Mouse (Mus musculus): ENCODE measurements around the gene Pik3ip1. TPM values are rescaled to one million over a fixed set of nuclear protein-coding genes. Genes with fewer than 3 reads are reported as not detected.
A peak's percentile ranks its signal among the peaks of the same experiment; 100 is the strongest.

Pik3ip1 gene
- polyA plus RNA-seq, 1 experiment from 2014 or later = 18.7 TPM

GRCm38 (mm10) chr11:3307875-3308274 is 22.3 kb upstream of the Pik3ip1 start:
- Histone ChIP-seq H3K9me3 (replicated peaks) (no peaks in the 10 kb centered on the region), H3K27me3 (no peaks in the 10 kb centered on the region), H3K4me3 (no peak overlapping the region), H3K4me1 (no peaks in the 10 kb centered on the region), H3K4me2 (no peak overlapping the region), H3K9ac (no peak overlapping the region), H3K27ac (no peak overlapping the region), H3K36me3 (ENCODE audit: poor library complexity, severe bottlenecking) (peaks cover 98% of the 10 kb centered on the region)
- WGBS = 93% methylated on average over 3 of the region's 3 CpGs
- ATAC-seq = no peak

GRCm38 (mm10) chr11:3309884-3310283 is 20.3 kb upstream of the Pik3ip1 start:
- Histone ChIP-seq H3K4me2 (no peak overlapping the region), H3K36me3 (ENCODE audit: poor library complexity, severe bottlenecking) (peaks cover 85% of the 10 kb centered on the region), H3K27ac (no peak overlapping the region), H3K9me3 (replicated peaks) (no peaks in the 10 kb centered on the region), H3K9ac (no peak overlapping the region), H3K4me1 (no peaks in the 10 kb centered on the region), H3K4me3 (no peak overlapping the region), H3K27me3 (no peaks in the 10 kb centered on the region)
- ATAC-seq = no peak
- WGBS = 100% methylated on average over 4 of the region's 4 CpGs

DNA sequence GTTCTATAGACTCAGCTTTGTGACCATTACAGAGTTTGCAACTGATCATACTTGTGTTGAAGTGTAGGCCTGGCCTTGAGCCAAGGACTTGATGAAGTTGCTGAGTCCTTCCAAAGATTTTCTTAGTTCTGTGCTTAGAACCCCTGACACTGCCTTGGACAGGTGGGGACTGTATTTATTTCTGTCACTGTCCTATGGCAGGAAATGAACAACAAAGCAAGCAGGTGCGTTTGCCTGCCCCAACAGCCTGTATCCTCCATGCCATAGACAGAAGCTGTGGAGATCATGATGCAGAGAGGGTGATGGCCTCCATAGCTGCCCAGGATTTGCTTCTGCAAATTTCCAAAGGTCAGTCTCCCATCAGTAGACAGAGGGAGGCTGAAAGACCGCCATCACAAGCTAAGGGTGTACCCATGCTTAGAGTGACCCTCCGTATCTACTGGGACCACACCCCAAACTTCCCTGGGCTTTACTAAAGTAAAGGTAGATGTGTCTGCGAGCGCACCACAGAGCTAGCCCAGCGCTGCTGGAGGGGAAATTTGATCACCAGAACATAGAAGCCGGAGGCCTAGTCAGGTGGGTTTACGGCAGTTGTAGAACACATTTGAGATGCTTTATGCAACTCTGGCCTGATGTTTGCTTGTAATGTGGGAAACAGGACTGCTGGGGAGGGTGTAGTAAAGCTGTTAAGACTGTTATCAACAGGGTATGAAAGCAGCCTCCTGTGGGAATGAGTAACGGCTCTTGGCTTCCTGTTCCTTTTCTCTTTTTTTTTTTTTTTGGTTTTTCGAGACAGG is 19.2 kb upstream of the Pik3ip1 start:
- Histone ChIP-seq H3K27ac (no peak overlapping the region), H3K4me1 (no peaks in the 10 kb centered on the region), H3K27me3 (no peaks in the 10 kb centered on the region), H3K4me2 (no peak overlapping the region), H3K9ac (no peak overlapping the region), H3K4me3 (no peak overlapping the region), H3K9me3 (replicated peaks) (no peaks in the 10 kb centered on the region), H3K36me3 (ENCODE audit: poor library complexity, severe bottlenecking) (peaks cover 74% of the 10 kb centered on the region)
- WGBS = 96% methylated on average over 9 of the region's 10 CpGs
- ATAC-seq = no peak

DNA sequence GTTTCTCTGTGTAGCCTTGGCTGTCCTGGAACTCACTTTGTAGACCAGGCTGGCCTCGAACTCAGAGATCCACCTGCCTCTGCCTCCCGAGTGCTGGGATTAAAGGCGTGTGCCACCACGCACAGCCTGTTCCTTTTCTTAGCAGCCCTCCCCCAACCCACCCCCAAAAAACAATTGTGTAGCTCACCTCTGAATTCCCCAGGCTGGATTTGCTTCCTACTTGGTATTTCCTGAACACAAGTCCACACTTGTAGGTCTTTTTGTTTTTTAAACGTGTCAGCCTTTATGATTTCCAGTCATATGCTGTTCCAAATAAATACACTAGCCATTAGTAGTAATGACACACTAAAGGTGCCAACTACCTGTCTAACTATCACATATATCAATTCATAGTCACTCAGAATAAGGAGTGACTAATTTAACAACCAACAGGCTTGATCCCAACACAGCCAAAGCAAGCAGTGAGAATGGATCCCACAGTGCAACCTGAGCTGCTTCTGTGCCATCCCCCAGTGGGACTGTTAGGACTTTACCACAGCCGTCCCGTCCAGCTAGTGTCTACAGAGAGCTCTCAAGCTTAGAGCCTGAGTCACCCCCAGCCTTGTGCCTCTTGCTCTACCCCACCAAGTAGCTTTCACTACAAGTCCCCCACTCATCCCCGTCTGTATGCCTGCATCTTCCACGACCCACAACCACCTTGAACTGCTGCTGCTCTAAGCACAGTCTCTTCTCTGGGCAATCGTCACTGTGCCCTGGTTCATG is 18.4 kb upstream of the Pik3ip1 start:
- Histone ChIP-seq H3K36me3 (ENCODE audit: poor library complexity, severe bottlenecking) (peaks cover 70% of the 10 kb centered on the region), H3K4me1 (no peaks in the 10 kb centered on the region), H3K27ac (no peak overlapping the region), H3K4me2 (no peak overlapping the region), H3K4me3 (no peak overlapping the region), H3K9me3 (replicated peaks) (no peaks in the 10 kb centered on the region), H3K9ac (no peak overlapping the region), H3K27me3 (no peaks in the 10 kb centered on the region)
- ATAC-seq = no peak
- WGBS = 86% methylated on average over 10 of the region's 10 CpGs

GRCm38 (mm10) chr11:3313294-3313693 is 16.9 kb upstream of the Pik3ip1 start:
- Histone ChIP-seq H3K4me1 (no peaks in the 10 kb centered on the region), H3K9ac (no peak overlapping the region), H3K27ac (no peak overlapping the region), H3K9me3 (replicated peaks) (no peaks in the 10 kb centered on the region), H3K4me2 (no peak overlapping the region), H3K36me3 (ENCODE audit: poor library complexity, severe bottlenecking) (peaks cover 63% of the 10 kb centered on the region), H3K27me3 (no peaks in the 10 kb centered on the region), H3K4me3 (no peak overlapping the region)
- WGBS = 97% methylated on average over 1 of the region's 1 CpGs
- ATAC-seq = no peak

DNA sequence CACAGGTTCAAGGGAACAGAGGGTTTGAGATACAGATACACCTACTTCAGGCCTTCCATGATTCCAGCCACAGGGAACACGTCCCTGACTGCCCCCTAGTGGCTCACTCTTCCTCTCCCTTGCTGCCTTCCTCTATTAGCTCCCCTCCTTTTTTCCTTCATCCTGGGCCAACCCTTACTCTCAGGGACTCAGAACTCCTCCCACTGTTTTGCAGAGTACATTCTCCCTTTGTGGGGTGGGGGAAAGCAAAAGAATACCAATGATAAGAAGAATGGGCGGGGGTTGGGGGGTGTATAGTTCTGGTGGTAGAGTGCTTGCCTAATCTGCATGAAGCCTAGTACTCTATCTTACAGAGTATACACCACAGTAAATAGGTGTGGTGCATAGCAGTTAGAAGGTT is 16.1 kb upstream of the Pik3ip1 start:
- no peak overlapping the region for H3K4me3 ChIP-seq
- ATAC-seq = peak; percentile 23; the same call in 1 of the 2 replicates
- no peak overlapping the region for H3K9ac ChIP-seq
- WGBS = 28% methylated on average over 2 of the region's 2 CpGs
- H3K4me2 ChIP-seq = no peak overlapping the region
- no peaks in the 10 kb centered on the region for H3K4me1 ChIP-seq
- H3K27ac ChIP-seq = no peak overlapping the region
- peaks cover 54% of the 10 kb centered on the region for H3K36me3 ChIP-seq (ENCODE audit: poor library complexity, severe bottlenecking)
- no peaks in the 10 kb centered on the region for H3K9me3 ChIP-seq (replicated peaks)
- no peaks in the 10 kb centered on the region for H3K27me3 ChIP-seq

- Histone ChIP-seq H3K4me2 (no peak overlapping the region), H3K9me3 (replicated peaks) (no peaks in the 10 kb centered on the region), H3K27ac (no peak overlapping the region), H3K9ac (no peak overlapping the region), H3K36me3 (ENCODE audit: poor library complexity, severe bottlenecking) (peaks cover 15% of the 10 kb centered on the region; the same call in 1 of the 2 replicates), H3K27me3 (no peaks in the 10 kb centered on the region), H3K4me1 (no peaks in the 10 kb centered on the region), H3K4me3 (no peak overlapping the region)
- no peak for ATAC-seq
- 92% methylated on average over 3 of the region's 3 CpGs for WGBS
These were observed 11.9 kb upstream of the Pik3ip1 start for GRCm38 (mm10) chr11:3318286-3318685.

GRCm38 (mm10) chr11:3328271-3328670 is 1.9 kb upstream of the Pik3ip1 start:
- Histone ChIP-seq H3K9ac (no peak overlapping the region), H3K4me3 (no peak overlapping the region), H3K36me3 (ENCODE audit: poor library complexity, severe bottlenecking) (no peaks in the 10 kb centered on the region; the same call in 1 of the 2 replicates), H3K27ac (no peak overlapping the region), H3K9me3 (replicated peaks) (no peaks in the 10 kb centered on the region), H3K4me2 (no peak overlapping the region), H3K27me3 (no peaks in the 10 kb centered on the region), H3K4me1 (peaks cover 27% of the 10 kb centered on the region)
- WGBS = 83% methylated on average over 5 of the region's 5 CpGs
- no peak for ATAC-seq

- H3K4me2 ChIP-seq = no peak overlapping the region
- H3K36me3 ChIP-seq (ENCODE audit: poor library complexity, severe bottlenecking) = peaks cover 4% of the 10 kb centered on the region; the same call in 1 of the 2 replicates
- no peaks in the 10 kb centered on the region for H3K9me3 ChIP-seq (replicated peaks)
- H3K27me3 ChIP-seq = no peaks in the 10 kb centered on the region
- no peak overlapping the region for H3K4me3 ChIP-seq
- H3K27ac ChIP-seq = no peak overlapping the region
- no peak overlapping the region for H3K9ac ChIP-seq
- WGBS = 83% methylated on average over 11 of the region's 11 CpGs
- ATAC-seq = no peak
- peaks cover 27% of the 10 kb centered on the region for H3K4me1 ChIP-seq
These were observed 1.1 kb upstream of the Pik3ip1 start for GRCm38 (mm10) chr11:3328806-3329775.

DNA sequence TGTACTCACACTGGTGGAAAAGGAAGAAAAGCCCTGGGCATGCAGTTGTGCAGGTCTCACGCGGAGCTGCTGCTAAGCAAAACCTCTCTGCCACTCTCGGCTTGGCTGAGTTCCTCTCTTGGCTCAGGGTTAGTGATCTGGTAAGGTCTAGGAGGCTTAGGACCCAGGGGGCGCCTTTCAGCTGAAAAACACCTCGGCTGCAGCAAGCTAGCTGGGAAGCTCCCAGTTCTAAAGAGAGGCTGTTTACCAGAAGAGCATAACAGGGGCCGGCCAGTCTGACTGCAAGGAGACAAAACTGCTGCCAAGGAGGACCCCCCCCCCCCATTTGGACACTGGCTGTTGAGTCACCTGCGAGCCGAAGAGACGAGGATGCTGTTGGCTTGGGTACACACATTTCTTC is 365 bp downstream of the Pik3ip1 start:
- WGBS = under 1% methylated on average over 9 of the region's 9 CpGs
- Histone ChIP-seq H3K27me3 (no peaks in the 10 kb centered on the region), H3K4me2 (peak overlapping the region; percentile 98), H3K4me1 (peaks cover 28% of the 10 kb centered on the region), H3K36me3 (ENCODE audit: poor library complexity, severe bottlenecking) (peaks cover 13% of the 10 kb centered on the region; the same call in 1 of the 2 replicates), H3K9ac (peak overlapping the region; percentile 64), H3K27ac (peak overlapping the region; percentile 31), H3K9me3 (replicated peaks) (no peaks in the 10 kb centered on the region), H3K4me3 (peak overlapping the region; percentile 55)
- peak; percentile 27; the same call in 1 of the 2 replicates for ATAC-seq

DNA sequence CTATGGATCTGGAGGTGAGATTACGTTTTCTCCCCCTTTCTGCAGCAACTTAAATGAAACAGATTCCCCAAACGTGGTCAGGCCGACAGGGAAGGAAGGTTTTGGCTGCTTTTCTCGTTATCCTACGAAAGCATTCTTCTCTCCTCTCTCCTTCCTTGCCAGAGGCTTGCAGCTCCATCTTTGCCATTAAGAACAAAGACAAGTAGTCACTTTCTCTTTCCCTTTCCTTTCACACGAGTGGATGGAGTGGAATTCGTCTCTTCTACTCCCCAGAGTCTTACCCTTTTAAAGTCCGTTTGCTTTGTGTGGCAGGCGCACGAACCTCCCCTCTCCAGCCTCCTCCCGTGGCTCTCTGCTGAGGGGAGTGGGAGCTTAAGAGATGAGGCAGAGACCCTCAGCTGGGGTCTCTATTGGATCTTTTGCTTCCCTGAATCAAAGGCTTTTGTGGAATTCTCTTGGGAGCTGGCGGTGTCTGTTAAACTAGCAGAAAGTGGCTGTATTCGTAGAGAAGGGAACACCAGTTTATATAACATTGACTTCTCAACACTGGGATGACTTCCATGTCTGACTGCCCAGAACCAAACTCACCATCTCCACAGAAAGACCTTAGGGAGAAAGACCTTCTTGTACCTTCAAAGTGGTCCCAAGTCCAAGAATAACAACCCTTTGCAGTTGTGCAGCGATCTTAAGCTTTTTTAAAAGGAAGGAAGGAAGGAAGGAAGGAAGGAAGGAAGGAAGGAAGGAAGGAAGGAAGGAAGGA is 970 bp downstream of the Pik3ip1 start:
- H3K4me1 ChIP-seq = peaks cover 29% of the 10 kb centered on the region
- 3% methylated on average over 14 of the region's 14 CpGs for WGBS
- peaks cover 13% of the 10 kb centered on the region; the same call in 1 of the 2 replicates for H3K36me3 ChIP-seq (ENCODE audit: poor library complexity, severe bottlenecking)
- peak overlapping the region; percentile 64 for H3K9ac ChIP-seq
- no peaks in the 10 kb centered on the region for H3K27me3 ChIP-seq
- ATAC-seq = no peak
- H3K4me2 ChIP-seq = peak overlapping the region; percentile 98
- H3K9me3 ChIP-seq (replicated peaks) = no peaks in the 10 kb centered on the region
- peak overlapping the region; percentile 31 for H3K27ac ChIP-seq
- peak overlapping the region; percentile 55 for H3K4me3 ChIP-seq

All from forebrain, embryonic 13.5 days (tissue).